Mouse (Mus musculus): Measurements from ENCODE around the gene Cab39.

- TF ChIP-seq CTCF (IDR thresholded peaks at IDR 0.05; ENCODE audit: borderline replicate concordance, insufficient read depth, low read length) (no peak), POLR2A (IDR thresholded peaks at IDR 0.05; ENCODE audit: low read depth, low read length) (no peak)
Measured at GRCm38 (mm10) chr1:85824905-85825304, 31.7 kb downstream of the Cab39 start.
